Mouse (Mus musculus) frontal cortex, postnatal 10 days (tissue): ENCODE data around the gene Arhgap30.

ENCODE experiments used
- DNase-seq, 2 experiments: peaks; one replicate each; pipeline ENCODE4 v3.0.0; 2022; ENCODE audit warnings: low spot score in 2 of 2, mixed read lengths in 1 of 2

The Arhgap30 gene

DNA sequence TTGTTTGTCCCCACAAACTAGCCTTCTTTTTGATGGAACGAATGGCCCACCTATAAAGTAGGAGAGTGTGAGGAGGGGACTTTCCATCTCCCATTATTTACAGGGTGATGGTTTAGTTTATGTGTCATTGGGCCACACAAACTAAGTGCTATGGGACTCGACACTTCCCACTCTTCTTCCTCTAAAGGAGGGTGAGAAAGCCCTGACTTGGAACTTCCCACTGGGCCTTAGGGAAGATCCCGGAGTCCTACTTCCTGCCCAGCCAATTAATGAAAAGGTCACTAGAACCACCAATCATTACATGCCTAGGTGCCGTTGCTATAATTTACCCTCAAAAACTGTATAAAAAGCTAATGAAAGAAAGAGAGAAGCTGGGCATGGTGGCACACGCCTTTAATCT lies 43.4 kb downstream of the Arhgap30 start:
- DNase-seq, result no peak

DNA sequence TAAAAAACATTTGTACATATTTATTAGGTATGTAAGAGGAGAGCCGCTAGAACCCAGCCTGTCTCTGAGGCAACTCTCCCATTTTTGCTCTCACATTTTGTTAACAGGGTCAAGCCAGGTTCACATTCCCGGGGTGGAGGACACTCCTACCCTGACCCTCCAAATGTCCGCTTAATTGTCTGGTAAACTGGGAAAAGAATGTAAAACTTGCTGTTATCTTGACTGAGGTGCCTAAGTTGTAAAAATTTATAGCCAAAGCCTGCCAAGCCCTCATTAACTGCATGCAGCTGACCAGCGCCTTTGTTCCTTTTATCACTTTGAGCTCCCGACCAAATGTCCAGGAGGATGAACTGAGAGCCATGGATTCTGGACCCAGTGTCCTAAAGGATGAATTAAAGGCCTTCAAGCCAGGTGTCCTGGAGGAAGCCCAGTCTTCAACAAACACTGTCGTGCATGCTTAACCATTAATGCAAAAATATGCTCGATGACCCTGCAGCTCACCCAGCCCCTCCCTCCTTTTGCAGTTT lies 46.6 kb downstream of the Arhgap30 start:
- no peak for DNase-seq

DNA sequence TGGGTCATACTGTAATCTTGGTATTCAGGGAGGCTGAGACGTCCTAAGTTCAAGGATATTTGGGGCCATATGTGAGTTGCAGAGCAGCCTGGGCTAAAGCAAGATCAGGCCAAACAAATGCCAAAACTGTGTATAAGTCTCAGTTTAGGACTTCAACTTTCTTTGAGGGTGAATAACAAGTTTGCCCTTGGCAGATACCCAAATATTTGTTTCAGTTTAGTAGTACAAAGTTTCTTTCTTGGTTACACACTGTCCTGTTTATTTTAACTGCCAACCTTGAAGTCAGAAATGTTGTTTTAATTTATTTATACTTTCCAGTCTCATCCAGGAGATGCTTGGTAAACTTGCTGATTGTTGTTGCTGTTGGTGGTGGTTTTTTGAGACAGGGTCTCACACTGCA lies 47.2 kb downstream of the Arhgap30 start:
- no peak for DNase-seq

- peak in 1 of 2 experiments; percentile 45 for DNase-seq
Measured at GRCm38 (mm10) chr1:171437264-171438013, 48.7 kb downstream of the Arhgap30 start, which contains the start of gene F11r. Gene F11r, plus strand, starts transcription at chr1:171437535.

DNA sequence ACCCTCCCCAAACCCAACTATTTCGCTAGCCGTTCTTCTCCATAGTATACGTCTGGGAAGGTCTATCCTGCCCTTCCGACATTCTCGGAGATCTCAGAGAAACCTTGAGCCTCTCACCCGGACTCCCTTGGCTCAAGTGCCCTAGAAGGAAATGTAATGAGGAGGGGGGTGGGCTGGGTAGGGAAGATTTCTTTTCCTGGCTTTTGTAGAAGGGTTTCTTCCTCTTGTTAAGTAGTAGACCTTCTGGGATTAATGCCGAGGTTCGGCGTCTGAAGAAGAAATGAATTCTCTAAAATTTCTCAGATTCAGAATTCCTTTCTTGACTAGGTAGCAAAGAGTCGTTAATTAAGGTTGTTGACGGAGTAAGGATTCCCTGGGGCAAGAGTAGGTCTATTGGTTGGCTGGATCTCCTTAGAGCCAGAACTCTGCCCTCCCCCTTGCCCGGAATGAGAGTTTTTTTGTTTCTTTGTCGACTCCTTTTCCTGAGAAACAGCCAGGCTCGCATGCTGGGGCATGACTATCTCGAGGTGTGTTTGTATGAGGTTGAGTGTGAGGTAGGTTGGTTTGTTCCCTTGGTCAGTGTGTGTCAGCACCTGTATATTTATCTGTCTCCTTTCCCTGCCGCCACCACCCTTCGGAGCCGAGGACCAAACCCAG lies 49.4 kb downstream of the Arhgap30 start:
- DNase-seq, result no peak

DNA sequence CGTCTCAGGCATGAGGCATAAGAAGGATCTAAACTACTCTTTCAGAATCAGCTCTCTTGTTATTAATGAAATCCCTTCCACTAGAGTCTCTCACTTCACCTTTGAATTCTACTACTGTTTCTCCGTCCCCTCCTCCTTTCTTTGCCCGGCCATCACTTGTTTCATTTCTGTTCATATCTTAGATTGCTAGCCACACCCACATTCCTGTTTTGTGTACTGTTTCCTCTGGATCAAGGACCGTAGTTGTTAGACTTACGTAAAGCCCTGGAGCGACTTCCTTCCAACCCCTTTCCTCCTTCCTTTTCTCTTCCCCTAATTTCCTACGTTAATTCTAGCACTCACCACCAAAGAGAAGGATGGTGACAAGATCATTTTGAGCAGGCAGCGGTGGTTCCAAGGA lies 50.3 kb downstream of the Arhgap30 start:
- no peak for DNase-seq

- no peak for DNase-seq
Measured at GRCm38 (mm10) chr1:171440025-171440725, 51.4 kb downstream of the Arhgap30 start.

- DNase-seq, result no peak
Measured at GRCm38 (mm10) chr1:171441466-171442412, 53.0 kb downstream of the Arhgap30 start.

DNA sequence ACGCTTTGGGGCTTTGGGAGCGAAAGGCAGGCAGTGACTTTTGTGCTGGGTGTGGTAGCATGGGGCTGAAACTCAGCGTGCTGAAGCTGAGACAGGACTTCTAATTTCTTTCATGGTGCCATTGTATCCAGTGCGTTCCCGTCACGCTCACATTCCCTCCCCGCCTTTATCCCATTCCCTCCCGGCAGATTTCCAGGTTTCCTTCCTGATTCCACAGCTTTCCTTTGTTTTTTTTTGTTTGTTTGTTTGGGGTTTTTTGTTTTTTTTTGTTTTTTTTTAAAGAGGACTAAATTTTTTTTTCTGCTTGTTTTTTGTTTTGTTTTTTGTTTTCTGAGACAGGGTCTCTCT lies 53.6 kb downstream of the Arhgap30 start:
- DNase-seq, result no peak

GRCm38 (mm10) chr1:171445050-171445449 lies 56.3 kb downstream of the Arhgap30 start:
- DNase-seq, result no peak

DNA sequence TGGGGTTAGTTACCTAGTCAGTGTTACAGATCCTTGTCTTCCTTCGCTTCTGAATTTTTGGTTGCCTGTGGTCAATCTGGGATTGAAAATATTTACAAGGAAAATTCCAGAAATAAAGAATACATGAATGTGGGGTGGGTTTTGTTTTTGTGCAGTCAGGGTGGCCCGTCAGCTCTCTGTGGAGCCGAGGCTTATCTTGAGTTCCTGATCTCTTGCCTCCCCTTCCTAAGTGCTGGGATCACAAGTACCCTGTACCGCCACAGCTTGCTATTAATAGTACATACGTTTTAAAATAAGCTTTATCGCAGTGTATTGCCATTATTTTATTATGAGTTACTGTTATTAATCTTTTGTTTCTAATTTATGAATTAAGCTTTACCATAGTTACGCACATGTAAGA lies 58.1 kb downstream of the Arhgap30 start:
- no peak for DNase-seq

GRCm38 (mm10) chr1:171447692-171448091 lies 58.9 kb downstream of the Arhgap30 start:
- no peak for DNase-seq

DNA sequence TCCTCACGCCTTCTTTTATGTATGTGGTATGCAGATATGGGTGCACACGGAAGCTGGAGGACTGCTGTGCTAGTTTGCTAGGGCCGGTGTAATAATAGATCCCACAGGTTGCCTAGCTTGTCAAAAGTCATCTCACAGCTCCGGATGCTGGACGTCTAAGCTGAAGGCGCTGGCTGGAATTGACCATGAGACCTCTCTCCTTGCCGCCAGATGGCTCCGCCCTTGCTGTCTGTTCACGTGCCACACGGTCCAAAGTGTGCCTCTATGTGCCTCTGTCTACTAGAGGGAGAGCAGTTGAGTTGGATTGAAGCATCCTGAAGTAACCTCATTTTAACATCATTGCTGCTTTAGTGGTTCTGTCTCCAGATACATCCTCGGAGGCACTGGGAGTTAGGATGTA lies 61.3 kb downstream of the Arhgap30 start:
- no peak for DNase-seq

DNA sequence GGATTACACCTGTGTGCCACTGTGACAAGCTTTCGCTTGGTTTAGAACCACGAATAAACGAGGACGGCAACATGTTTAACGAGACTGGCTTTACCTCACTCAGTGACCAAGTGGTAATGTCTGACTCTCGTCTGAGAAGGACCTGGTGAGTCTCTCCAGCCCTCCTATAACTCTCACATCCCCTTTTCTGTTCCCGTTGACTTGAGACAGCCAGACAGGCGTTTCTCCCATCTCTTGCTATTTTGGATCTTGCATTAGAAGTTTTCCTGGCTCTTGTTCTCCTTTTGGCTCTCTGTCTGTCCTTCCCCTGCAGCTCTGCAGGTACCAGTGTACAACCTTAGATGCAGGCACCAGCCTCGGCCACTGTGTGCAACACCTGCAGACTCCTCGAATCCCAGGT lies 62.2 kb downstream of the Arhgap30 start:
- DNase-seq, result no peak

DNA sequence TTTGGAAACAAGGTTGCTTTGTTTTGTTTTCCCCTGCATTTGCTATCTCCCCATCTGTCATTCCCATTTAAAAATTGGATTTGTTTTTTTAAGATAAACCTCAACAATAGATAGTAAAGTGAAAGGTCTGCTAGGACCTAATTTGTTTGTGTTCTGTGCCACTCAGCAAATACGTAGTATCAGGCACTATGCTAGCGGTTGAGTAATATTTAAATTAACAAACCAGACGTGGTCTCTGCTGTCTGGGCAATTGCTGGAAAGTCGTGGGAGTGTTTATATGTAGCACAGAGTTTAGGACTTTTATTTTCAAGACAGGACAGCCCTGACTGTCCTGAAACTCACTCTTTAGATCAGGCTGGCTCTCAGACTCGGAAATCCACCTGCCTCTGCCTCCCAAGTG lies 63.8 kb downstream of the Arhgap30 start:
- DNase-seq, result no peak

- DNase-seq, result no peak
Measured at GRCm38 (mm10) chr1:171452923-171453322, 64.2 kb downstream of the Arhgap30 start.

DNA sequence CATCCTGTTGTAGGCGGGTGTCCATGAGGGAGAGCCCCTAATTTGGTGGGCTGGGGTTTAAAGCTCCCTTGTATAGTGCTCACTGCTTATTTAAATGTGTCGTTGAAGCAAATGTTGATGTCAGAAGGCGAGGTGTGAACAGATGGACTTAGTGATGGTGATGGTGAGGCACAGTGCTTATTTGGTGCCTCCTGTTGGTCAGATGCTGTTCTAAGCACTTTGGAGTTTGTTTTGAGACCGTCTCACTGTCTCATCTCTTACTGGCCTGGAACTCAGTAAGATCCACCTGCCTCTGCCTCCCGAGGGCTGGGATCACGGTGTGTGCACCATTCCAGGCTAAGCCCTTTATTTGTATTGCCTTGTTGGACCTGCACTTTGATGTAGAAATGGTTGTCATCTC lies 66.2 kb downstream of the Arhgap30 start:
- no peak for DNase-seq

DNA sequence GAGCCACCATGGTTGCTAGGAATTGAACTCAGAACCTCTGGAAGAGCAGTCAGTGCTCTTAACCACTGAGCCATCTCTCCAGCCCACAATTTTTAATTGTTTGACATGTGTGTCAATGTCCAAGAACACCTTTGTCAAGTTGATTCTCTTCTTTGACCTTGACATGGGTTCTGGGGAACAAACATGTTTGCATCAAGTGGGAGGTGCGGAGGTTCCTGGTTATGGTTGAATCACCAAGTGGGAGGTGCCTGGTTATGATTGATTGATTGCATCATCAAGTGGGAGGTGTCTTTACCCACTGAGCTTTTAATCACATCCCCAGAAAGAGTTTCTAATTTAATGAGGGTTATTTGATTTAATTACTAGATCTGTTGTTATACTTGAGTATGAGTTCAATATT lies 68.8 kb downstream of the Arhgap30 start:
- no peak for DNase-seq

DNA sequence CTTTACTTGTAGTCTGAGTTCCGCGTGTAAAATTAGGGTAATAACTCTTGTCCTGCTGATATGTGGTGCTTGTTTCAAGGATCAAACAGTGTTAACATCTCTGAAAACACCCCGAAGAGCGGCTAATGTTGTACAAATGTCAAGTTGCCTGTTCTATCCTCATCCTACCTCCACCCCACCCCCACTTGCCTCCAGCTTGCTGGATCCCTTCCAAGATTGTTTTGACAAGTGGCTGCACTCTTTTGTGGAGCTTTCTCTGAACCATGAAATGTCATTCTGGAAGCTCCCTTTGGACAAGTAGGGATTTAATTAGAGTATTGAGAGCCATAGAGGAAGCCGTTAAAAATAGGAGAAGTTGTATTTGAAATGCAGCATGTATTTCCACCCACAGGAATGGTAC lies 71.0 kb downstream of the Arhgap30 start:
- no peak for DNase-seq
